Mouse (Mus musculus): ENCODE measurements around the gene Hrnr. TPM values are rescaled to one million over a fixed set of nuclear protein-coding genes. Genes with fewer than 3 reads are reported as not detected.

Gene Hrnr
- under 1 TPM in 1 of 2 experiments, not detected in 1; 0.07 TPM for total RNA-seq (2021)
- long read RNA-seq, experiment 1 = 0 reads
- long read RNA-seq, experiment 2 = 0 reads

DNA sequence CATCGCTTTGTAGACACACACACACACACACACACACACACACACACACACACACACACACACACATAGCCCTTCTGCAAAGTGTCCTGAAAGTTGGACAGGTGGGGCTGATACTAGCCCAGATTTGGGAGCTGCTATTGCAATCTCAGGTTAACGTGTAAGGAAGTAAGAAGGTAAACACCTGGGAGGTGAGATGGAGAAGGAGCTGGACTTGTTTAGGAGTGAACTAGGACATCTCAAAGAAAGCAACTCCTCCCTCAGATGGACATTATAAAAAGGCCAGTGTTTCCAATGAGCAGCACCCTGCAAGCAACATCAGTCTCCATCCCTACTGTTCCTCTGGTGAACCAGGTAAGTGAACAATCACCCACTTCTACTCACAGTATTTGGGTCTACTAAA, at the start of gene Hrnr:
Gene Hrnr (plus strand): TSS at position 301 of the 400 bp plus-strand sequence.
- DNase-seq (ENCODE audit: low spot score in 2 of 2) = no peak

DNA sequence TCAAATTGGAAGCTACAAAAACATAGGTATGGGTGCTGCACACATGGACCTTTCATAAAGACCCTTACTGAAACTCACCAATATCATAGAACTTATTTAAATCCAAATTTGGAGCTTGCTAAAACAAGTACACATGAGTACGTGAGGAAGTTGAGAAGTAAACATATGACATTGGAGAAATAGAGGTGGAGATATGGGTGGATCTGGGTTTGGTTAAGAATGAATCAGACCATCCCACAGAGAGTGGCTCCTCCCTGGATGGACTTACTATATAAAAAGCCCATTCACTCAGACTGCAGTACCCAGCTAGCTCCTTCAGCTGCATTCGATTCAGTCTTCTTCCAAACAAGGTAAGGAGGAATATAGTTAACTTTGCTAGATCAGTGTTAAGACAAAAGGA, 46.3 kb upstream of the Hrnr start, which contains the start of gene Flg:
Gene Flg (plus strand): TSS at position 301 of the 400 bp plus-strand sequence.
- no peak for DNase-seq (ENCODE audit: low spot score in 2 of 2)

DNA sequence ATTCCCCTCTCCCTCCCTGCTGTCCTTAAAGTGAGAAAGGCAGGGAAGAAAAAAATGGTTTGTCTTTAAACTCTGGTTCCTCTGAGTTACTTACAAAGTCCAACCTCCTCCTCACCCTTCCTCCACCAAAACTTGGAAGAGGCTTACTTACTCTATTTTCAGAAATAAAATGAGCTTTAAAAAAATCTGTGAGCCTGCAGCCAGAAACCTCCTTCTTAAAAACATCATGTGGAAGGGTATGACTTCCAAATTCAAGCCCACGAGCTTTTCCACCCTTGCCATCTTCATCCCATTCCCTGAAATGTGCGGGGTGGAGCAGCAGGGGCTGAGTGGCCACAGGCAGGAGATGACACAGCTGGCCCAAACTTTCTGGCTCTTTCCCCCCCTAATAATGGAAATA, 22.0 kb upstream of the Hrnr start:
- DNase-seq (ENCODE audit: low spot score in 2 of 2) = peak; percentile 17 to 30

DNA sequence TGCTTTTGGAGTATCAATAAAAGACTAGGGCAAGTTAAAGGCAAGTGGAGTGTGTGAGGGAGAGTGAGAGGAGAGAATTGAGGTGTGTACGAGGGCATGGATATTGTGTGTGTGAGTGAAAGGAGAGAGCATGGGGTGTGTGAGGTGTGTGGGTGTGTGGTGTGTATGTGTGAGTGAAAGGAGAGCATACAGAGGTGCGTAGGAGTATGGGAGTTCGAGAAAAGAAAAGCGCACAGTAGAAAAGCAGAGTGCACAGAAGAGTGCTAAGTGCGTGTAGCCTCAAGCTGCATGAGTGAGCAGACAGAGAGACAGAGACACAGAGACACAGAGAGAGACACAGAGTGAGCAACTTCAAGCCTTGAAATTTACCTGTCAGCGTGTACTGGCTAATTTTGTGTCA, 19.7 kb upstream of the Hrnr start:
- peak; percentile 25 to 38 for DNase-seq (ENCODE audit: low spot score in 2 of 2)

DNA sequence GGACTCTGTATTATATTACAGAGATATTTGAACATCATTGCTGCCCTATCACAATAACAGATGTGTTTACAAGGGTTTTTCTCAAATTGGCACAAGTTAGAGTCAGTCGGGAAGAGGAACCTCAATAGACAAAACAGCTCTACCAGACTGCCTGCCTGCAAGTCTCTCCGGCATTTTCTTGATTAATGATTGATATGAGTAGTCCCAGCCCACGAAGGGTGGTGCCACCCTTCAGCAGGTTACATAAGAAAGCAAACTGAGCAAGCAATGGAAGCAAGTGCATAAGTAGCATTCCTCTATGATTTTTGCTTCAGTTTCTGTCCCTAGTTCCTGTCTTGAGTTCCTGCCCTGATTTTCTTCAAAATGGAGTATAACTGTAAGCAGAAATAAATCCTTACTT, 17.7 kb upstream of the Hrnr start:
- DNase-seq (ENCODE audit: low spot score in 2 of 2) = no peak

DNA sequence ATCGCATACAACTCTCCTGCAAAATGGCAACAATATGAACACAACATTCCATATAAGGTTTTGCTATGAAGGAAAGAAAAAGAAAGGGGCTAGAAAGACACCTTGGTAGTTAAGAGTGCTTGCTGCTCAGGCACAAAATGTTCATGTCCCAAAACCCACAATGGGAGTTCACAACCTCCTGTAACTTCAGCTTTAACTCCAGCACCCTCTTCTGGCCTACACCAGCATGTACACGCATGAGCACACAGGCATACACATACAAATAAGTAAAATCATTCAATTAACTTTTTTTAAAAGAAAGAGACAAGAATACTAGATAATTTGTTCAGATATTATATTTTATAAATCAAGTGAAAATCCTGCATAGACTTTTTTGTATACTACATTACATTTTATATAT, 13.4 kb upstream of the Hrnr start:
- peak in 1 of 2 experiments; percentile 11 for DNase-seq (ENCODE audit: low spot score in 2 of 2)

- DNase-seq (ENCODE audit: low spot score in 2 of 2) = no peak
Observed at GRCm38 (mm10) chr3:93311371-93311770, 8.2 kb upstream of the Hrnr start.

- DNase-seq (ENCODE audit: low spot score in 2 of 2) = no peak
Observed at GRCm38 (mm10) chr3:93314388-93314787, 5.2 kb upstream of the Hrnr start.

- DNase-seq (ENCODE audit: low spot score in 2 of 2) = no peak
Observed at GRCm38 (mm10) chr3:93337749-93338148, 18.2 kb downstream of the Hrnr start.

GRCm38 (mm10) chr3:93340021-93340420, 20.5 kb downstream of the Hrnr start:
- DNase-seq (ENCODE audit: low spot score in 2 of 2) = no peak

- no peak for DNase-seq (ENCODE audit: low spot score in 2 of 2)
Observed at GRCm38 (mm10) chr3:93346896-93347295, 27.3 kb downstream of the Hrnr start.

GRCm38 (mm10) chr3:93360045-93360444, 40.5 kb downstream of the Hrnr start:
- DNase-seq (ENCODE audit: low spot score in 2 of 2) = peak; percentile 73 to 75

- no peak for DNase-seq (ENCODE audit: low spot score in 2 of 2)
Observed at GRCm38 (mm10) chr3:93361933-93362574, 42.5 kb downstream of the Hrnr start.

GRCm38 (mm10) chr3:93366966-93367575, 47.5 kb downstream of the Hrnr start:
- no peak for DNase-seq (ENCODE audit: low spot score in 2 of 2)

- no peak for DNase-seq (ENCODE audit: low spot score in 2 of 2)
Observed at GRCm38 (mm10) chr3:93368171-93368570, 48.6 kb downstream of the Hrnr start.

DNA sequence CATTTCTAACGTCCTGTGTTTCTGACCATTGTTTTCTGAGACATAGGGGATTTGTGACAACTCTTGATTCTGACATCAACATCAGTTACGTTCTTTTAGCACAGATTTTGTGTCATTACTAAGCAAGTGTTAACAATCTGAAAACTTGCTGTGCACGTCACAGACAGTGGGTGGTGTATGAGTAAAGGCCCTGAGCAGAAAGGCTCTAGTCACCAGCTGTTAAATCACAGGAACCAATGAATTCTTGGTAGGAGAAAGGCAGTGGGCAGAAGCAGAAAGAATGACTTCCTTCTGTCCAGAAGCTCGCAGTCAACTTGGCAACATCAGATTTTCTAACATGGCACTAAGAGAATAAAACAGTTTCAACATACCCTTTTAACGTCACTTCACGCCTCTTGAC, 53.9 kb downstream of the Hrnr start:
- DNase-seq (ENCODE audit: low spot score in 2 of 2) = peak in 1 of 2 experiments; percentile 11

DNA sequence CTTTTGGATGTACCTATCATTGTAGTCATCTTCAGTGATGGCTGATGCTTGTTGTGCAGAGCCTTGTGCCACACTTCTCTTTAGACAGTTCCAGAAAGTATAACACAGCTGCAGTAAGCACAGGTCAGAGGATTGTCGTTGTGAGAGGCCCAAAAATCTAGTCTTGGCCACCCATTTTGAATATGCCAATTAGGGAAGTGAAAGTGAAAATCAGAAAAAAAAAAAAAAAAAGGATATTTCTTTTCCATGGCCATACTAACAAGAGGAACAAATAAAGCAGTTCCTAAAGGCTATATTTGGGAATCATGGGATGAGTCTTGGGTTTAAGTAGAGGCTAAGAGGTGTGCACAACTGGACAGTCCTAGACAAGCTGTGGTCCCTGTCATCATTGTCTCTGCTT, 55.6 kb downstream of the Hrnr start:
- no peak for DNase-seq (ENCODE audit: low spot score in 2 of 2)

DNA sequence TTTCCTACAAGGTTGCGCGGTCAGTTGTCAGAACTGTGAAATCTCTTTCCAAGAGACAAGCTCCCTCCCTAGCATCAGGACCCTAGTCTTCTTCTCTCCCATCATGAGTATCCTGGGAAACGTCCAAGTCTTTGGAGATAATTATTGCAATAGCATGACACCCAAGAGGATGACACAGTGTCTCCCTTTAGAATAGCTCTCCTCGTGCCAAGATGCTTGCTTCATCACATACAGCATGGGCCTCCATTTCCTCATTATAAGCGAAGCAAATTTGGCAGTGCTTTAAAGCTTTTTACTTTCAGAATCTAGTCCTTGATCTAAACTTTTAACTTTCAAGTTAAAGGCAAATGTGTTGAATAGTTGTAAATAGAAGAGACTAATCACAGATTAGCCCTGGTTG, 56.1 kb downstream of the Hrnr start:
- DNase-seq (ENCODE audit: low spot score in 2 of 2) = no peak

GRCm38 (mm10) chr3:93378146-93378545, 58.6 kb downstream of the Hrnr start:
- DNase-seq (ENCODE audit: low spot score in 2 of 2) = no peak

Data from left cerebral cortex, adult 18-20 months (tissue).